Mouse (Mus musculus): Measurements from ENCODE around the gene Gm26566.

Gene Gm26566

DNA sequence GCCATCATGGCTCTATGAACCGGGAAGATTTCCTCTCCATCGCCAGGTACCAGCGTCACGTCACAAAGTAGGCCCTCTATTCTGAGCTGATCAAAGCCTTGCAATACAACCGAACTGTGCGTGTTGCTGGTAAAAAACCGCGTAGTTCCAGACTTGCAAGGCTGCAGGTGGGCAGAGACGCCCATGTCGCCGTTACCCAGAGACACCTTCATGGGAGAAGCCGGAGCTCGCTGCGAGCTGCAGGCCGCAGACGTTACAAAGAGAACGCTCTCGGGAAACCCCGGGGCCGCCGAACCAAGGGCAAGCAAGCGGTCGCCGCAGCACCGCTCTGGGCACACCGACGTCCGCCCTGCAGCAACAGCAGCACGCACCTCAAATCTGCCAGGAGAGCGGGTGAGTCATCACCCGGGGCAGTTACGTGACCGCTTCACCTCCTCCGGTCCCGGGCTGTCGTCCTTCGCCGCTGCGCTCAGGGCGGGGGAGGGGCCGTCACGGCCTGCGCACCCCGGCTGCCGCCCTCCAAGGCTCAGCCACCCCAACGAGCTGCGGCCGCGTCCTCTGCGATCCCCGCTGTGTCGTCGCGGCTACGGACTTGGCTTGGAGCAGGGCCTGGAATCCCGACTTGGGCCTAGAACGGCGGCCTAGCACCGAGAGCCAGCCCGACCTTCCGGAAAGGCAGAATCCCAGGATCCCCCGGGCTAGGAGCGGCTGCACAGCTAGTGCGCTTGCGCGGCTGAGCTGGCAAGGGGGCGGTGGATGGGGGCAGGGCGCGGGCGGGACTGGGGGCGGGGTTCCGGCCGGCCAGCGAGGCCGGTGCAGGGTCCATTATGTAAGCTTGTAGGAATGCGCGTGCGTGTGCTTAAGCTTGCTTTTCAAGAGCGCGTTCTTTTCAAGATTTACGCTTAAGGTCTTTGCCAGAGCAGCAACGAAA, at the start of gene Gm26566, which contains the start of gene Klhl9:
Gm26566 (plus strand) TSS at position 15 of the 931 bp plus-strand sequence.
Klhl9 (minus strand) TSS at position 675 of the 931 bp plus-strand sequence.
- peak; percentile 94 for DNase-seq (ENCODE audit: low spot score)

DNA sequence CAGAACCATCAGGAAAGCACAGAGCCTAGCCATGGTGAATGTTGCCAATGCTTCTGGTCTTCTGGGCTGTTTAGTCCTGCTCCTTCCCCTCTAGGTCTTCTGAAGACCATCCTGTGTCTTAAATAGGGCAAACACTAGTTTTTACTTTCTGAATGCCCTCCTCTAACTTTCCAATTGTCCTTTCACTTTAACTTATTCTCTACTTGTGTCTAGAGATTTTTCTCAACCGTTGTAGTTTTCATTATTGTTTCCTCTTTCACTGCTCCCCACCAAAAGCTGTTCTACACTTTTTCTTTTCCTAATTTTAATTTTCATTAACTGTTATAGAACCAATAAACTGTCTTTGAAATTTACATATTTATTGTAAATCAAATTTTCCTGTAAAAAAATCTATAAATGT, 44.8 kb upstream of the Gm26566 start, which contains the start of gene Ifna16:
Ifna16 (minus strand) TSS at position 101 of the 400 bp plus-strand sequence.
- DNase-seq (ENCODE audit: low spot score), result no peak

DNA sequence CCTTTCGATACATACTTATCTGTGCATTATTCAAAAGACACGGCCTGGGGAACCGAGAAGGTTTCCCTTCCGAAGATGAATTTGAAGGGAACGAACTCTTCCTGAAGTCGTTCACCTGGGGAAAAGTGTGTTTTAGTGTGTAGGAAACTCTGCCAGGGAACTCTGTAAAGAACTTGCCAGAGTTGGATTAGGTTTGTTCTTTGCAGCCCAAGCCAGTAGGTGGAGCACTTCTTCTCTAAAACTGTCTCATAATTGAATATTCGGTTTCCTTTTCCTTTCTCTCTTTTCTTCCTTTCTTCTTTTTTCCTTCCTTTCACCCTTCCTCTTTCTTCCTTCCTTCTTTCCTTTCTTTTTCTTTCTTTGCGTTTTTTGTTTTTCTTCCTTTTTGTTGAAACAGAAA, 41.2 kb upstream of the Gm26566 start:
- no peak for DNase-seq (ENCODE audit: low spot score)

DNA sequence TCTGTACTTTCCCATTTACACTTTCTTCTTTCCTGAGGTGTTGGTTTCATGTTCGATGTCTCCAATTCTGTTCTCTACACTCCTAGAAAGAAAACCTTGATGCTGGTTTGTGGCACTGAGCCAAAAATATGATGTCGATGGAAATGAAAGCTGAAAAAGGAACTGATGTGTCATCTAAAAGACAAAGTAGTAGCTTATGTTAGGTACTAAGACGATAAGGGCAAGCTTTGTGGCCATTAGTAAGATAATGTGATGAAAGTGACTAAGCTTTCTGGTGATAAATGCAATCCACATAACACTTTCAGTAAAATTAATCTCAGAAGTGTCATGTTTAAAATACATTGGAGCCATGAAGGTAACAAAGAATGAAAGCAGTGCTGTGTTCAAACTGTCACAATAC, 40.3 kb upstream of the Gm26566 start:
- no peak for DNase-seq (ENCODE audit: low spot score)

DNA sequence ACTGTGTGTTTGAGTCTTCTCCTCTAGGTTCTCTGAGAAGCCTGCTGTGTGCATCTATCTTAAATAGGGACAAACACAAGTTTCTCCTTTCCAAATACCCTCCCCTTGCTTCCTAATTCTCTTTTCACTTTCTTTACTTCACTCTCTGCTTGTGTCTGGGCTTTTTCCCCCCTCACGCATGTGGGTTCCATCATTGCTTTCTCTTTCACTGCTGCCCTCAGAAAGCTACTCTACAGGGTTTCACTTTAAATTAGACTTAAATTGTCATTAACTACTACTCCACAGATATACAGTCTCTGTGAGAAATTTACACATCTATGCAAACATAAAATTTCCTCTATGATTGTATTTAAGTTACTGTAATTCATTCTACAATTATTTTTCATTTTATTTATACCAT, 37.8 kb upstream of the Gm26566 start, which contains the start of gene Ifna2:
Ifna2 (minus strand) TSS at position 101 of the 400 bp plus-strand sequence.
- no peak for DNase-seq (ENCODE audit: low spot score)

DNA sequence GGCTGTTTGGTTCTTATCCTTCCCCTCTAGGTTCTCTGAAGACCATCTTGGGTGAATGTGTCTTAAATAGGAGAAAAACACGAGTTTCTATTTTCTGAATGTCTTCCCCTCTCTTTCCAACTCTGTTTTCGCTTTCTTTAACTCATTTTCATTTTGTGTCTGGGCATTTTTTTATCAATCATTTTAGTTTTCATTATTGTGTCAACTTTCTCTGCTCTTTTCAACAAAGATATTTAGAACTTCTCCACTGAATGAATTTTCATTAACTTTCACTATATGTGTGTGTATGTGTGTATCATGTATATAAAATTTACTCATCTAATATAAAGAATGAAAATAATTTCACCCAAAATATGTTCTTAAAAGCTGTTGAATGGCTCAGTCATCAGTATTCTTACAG, 30.3 kb upstream of the Gm26566 start, which contains the start of gene Ifnab:
Ifnab (minus strand) TSS at position 101 of the 400 bp plus-strand sequence.
- no peak for DNase-seq (ENCODE audit: low spot score)

DNA sequence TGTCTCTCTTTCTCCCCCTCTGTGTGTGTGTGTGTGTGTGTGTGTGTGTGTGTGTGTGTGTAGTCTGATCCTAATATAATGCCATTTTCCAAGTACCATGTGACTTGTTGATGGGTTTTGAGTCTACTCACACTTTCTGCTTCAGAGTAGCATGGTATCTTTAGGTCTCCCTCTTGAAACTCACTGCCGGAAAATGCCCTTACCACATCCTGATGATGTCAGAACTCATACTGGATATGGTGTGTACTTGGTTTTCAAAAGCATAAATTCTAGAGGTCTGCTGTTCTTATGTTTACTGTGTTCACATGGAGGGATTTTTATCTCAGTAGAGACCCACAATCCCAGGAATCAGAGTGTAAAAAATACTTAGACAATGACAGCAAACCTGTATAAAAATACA, 29.1 kb upstream of the Gm26566 start:
- no peak for DNase-seq (ENCODE audit: low spot score)

DNA sequence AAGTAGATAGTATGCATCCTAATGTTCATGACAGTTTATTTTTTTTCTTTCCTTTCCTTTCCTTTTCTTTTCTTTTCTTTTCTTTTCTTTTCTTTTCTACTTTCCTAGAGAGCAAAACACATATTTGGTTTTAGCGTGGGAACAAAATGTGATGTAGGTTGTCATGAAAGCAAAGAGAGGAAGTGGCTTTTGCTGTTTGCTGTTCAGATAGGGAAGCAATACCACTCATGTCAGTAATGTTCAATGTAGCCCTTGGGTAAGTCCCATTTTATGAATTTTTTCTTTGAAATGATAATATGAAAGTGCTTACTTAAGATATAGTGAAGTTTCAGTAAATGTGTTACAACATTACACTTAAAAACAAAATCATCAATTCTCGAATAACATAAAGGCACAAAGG, 28.2 kb upstream of the Gm26566 start:
- no peak for DNase-seq (ENCODE audit: low spot score)

DNA sequence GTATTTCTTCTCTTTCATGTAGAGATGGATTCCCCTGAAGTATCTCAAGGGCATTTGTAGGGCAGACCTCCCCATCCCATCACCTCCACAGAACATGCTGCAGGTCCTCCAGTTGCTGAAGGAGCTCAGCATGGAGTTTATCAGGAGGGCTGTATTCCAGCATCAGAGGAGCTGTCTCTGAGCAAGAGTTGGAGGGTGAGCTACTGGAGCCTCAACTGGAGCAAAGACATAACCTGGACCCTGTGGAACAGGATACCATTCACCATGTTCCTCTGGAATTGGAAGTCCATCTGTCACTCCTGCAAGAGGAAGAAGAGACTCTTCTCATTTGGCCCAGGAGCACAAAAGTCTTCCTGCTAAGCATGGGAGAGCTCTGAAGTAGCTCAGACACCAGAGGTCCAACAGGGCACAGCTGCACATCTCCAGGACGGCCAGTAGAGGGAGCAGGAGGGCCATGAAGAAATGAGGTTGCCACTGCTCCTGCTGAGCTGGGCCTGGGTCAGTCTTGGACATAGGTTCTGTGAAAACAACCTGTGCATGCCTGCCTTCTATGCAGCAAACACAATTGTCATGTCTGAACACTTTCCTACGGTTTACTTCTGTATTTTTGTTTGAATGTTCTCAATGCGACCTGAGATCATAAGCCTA, 25.2 kb upstream of the Gm26566 start:
- DNase-seq (ENCODE audit: low spot score), result peak; percentile 84

DNA sequence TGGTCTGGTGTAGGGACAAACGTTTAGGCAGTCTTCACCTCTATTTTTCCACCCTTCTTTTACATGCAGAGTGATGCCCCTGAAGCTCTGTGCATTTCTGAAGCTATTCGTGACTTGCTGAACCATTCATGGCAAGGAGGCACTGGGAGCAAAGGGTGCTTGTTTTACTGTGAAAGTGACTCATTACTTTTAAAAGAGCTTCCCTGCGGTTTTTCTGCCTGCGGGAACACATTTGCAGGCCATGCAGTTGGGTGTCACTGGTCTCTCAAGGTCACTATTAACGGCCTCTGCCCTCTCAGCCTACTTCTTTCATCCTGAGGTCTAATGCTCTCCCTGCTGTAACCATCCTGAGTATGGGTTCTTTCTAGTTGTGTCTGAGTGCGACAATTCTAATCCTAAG, 24.5 kb upstream of the Gm26566 start:
- no peak for DNase-seq (ENCODE audit: low spot score)

DNA sequence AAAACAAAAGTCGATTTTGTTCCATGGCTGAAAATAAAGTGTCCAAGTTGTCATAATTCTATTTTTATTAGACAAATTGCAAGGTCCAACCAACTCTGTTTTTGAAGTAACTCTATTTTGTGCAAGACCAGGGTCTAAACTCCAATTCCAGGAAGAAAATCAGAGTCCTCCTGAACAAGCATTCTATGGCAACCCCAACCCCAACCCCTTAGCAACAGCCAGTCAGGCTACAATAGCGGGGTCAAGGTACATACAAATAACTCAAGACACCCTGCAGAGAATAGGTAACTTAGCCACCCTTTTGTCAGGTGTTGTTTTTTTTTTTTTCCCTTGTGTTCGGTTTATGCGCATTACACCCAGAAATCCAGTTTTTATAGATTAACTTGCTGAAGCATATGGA, 23.9 kb upstream of the Gm26566 start:
- DNase-seq (ENCODE audit: low spot score), result no peak

DNA sequence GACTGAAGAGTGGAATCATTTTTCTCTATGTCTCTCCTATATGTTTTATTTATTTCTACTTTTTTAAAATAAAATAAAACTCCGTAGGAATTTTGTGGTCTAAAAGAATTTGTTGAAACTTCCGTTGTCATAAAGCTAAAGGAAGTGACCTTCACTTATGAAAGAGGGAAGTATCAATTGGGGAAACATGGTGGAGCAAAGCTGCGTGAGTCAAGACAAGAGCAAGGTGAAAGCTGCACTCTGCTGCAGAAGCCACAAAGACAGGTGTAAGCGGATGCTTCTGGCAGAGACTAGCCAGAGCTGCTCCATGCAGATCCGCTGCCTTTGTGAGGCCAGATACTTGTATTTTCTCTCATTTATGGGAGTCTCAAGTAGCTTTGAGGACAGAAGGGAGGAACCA, 22.8 kb upstream of the Gm26566 start:
- DNase-seq (ENCODE audit: low spot score), result no peak

DNA sequence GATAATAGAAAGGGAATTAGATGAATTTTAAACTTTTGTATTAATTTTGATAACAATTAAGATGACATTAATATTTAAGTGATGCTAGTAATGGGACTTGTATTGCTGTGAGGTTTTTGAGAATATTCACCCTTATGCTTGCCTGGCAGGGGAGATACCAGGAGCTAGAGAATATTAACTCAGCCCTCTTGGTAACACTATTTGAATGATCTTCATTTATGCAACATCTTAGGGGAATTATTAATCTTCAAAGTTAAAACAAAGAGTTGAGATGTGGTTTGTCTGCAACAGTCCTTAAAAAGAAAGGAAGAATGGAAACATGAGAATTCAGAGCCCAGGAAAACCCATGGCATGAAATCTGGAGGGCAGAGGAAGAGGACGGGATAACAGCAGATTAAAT, 22.3 kb upstream of the Gm26566 start:
- no peak for DNase-seq (ENCODE audit: low spot score)

DNA sequence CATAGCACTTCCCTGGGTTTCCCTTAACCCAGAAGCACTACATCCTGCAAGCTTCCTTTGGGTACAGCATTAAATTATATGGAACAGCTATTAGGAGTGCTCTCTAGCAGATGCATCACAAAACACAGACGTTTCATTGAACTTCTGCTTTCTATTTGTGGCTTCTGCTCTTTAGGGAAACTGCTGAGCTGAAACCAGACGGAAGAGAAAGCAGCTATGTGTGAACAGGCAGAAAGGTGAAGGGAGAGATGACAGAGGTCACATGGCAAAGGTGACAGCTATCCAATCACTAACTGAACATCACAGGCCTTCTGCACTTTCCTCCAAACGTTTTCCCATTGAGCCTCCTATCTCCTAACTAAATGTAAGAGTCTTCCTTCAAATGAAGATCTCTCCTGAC, 15.7 kb upstream of the Gm26566 start:
- DNase-seq (ENCODE audit: low spot score), result no peak

DNA sequence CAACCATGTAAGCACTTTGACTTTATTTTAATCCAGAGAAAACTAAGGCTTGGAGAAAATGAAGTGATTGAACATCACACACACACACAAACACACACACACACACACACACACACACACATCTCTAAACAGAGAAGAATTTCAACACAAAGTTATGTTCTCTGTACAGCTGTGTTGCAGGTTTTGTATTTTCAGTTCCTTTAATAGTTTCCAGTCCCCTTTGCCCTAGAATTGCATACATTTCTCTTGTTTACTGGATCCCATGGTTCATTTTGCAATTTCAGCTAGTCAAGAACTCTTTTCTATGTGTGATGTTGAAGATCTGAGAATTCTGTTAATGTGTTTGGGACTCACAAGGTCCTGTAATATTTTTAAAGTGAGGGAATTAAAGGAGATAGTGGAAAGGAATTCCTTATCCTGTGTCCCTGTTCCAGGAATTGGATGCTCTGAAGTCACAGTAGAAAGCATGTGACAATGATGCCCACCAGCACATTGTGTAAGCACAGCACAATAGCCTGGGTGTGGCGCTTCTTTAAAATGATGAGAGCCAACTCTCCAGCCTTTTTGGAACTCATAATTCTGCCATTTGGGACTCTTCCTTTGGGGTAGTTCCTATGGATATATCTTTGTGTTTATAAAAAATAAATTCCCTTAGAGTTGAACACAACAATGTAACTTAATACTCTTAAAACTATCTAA, 14.3 kb upstream of the Gm26566 start:
- DNase-seq (ENCODE audit: low spot score), result no peak

DNA sequence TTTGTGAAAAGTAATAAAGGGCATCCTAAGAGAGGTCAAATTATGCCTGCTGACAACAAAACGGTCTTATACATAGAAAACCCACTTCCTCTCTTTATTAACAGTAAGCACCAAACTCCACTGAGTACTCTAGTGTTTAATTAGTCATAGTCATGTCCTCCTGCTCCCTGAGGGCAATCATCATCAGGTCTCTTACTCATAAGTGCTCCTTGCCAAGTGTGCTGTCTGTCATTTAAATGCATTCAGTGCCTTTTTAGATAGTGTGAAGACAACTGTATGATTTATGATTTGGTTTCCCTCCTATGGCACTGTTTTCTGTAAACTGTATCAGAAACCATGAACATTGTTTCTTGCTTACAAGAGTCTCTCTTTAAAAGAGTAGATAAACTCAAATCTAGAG, 7.3 kb upstream of the Gm26566 start:
- DNase-seq (ENCODE audit: low spot score), result no peak

DNA sequence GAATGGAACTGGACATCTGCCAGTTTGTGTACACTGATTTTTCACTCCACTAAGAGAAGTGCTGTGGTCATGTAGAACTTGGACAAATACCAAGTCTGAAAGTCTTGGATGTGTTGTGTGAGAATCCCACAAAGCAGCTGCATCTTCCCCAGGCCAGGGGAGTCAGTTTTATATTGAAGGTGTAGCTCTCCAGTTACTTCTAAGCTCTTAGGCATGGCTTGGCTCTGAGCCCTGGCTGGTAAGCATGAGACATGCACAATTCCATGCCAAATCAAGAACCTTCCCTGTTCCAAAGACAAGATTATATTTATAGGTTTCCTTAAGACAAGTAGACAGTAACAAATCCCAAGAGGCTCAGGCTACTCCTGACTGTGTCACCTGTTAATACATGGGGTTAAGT, 6.5 kb upstream of the Gm26566 start:
- DNase-seq (ENCODE audit: low spot score), result no peak

DNA sequence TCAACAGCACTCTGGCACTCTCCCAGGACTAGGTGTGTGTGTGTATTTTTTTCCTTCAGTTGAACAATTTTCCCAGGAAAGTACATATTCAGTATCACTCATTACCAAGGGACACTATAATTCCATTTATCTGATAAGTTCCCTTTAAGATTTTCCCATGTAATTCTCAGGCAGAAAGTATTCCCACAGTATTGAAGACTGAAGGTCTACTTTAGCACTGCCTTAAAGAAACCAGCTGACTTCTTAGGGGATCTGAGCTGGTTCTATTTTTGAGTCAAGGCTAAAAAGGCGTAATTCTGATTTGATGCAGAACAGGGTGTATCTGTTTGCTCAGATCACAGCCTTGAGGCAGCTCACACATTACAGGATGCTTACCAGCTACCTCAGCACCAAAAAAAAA, 2.9 kb upstream of the Gm26566 start:
- DNase-seq (ENCODE audit: low spot score), result no peak

DNA sequence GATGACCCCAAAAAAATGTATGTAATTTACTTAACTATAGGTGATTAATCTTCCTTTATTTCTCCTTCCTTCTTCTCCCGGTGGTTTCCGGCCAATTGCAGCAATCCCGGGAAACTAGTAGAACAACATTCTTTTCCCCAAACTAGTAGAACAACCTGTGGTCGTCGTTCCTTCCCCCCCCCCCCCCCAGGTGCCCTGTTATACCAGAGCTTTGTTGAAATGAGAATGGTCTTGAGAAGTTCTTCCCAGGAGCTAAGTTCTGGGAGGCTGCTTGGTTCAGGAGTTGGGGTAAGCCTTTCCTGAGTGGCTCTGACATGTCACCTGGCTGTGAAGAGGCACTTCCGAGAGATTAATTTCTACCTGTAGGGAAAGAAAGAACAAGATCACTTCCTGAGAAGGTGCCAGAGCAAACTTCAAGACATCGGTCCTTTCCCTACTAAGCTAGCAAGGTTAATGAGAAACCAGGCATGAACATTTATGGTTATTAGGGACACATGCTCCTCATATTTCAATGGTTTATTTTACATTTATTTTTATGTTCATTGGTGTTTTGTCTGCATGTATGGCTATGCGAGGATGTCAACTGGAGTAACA, 2.0 kb downstream of the Gm26566 start:
- no peak for DNase-seq (ENCODE audit: low spot score)

DNA sequence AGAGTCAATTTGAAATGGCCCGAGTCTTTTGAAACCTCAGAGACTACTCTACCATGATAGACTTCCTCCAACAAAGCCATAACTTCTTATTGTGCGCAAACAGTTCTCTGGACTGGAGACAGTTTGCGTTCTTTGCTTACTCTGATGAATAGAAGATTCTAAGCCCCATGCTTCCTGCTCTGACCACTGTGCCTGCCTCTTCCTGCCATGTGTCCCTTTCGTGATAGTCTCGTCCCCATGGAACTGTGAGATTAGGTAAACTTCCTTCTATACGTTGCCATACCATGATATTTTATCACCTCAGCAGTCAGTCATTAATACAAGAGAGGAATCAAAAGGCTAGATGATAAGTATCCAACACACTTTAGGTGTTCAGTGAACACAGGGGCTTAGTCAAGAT, 5.1 kb downstream of the Gm26566 start:
- DNase-seq (ENCODE audit: low spot score), result no peak

DNA sequence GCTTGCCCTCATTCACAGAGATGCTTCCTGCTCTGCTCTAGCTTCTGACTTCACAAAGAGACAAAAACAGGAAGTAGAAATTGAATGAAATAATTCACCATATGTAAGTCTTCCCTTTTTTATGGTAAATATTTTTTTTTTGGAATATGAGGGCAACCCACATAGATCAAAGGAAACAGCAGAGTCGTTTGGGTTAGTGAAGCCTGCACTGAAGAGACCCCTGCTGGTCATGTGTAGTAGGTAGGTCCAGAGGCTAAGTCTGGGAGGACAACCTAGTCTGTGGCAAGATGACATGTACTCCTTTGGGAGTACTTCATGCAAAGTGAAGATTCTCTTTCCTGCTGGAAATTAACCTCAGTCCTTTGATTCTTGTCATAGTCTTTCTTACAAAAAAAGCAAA, 5.7 kb downstream of the Gm26566 start:
- no peak for DNase-seq (ENCODE audit: low spot score)

DNA sequence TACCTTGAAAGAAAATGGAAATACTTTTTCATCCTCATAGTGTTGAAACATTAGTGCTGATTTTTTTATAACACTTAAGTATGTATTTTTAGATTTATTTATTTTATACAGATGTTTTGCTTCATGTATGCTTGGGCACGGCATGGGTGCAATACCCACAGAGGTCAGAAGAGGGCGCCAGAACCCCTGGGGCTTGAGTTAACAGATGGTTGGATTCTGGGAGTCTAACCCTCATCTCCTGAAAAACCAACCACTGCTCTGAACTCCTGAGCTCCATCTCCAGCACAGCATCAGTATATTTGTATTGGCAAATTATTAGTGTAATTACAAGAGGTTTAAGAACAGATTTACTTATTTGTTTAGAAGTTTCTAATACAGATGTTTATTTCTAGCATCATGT, 16.9 kb downstream of the Gm26566 start:
- peak; percentile 82 for DNase-seq (ENCODE audit: low spot score)
